Mouse (Mus musculus): ENCODE results near the gene Gm10322.

GRCm38 (mm10) chr10:59664765-59665164 lies 48.9 kb downstream of the Gm10322 start:
- TF ChIP-seq CTCF (IDR thresholded peaks at IDR 0.05; ENCODE audit: low read depth) (no peak), EP300 (IDR thresholded peaks at IDR 0.05; ENCODE audit: low read depth) (no peak)

All from liver, postnatal 0 days (tissue).